Mouse (Mus musculus): ENCODE data around the gene Rnf167. TPM values are rescaled to one million over a fixed set of nuclear protein-coding genes. Genes with fewer than 3 reads are reported as not detected.

Rnf167 gene
- polyA plus RNA-seq, 1 experiment from 2014 or later: 109 TPM

- H3K4me3 ChIP-seq (ENCODE audit: low read length): peak overlapping the region; percentile 83
- WGBS: 2% methylated on average over 16 of the region's 16 CpGs
- H3K4me2 ChIP-seq (replicated peaks; ENCODE audit: low read depth, low read length): peak overlapping the region; percentile 74
- peak overlapping the region; percentile 81 for H3K27ac ChIP-seq (ENCODE audit: low read depth, low read length)
- peak overlapping the region; percentile 82 for H3K9ac ChIP-seq (ENCODE audit: low read depth, low read length)
- peaks cover 10% of the 10 kb centered on the region for H3K4me1 ChIP-seq (ENCODE audit: control insufficient read depth, insufficient read depth, low read length)
- H3K9me3 ChIP-seq (ENCODE audit: control insufficient read depth, low read length): no peaks in the 10 kb centered on the region
- H3K27me3 ChIP-seq (ENCODE audit: control insufficient read depth, insufficient read depth, low read length): no peaks in the 10 kb centered on the region
- peaks cover 31% of the 10 kb centered on the region for H3K36me3 ChIP-seq (ENCODE audit: control insufficient read depth, insufficient read depth, low read length)
- peak; percentile 79 for ATAC-seq (ENCODE audit: low FRiP score, low TSS enrichment)
Observed at GRCm38 (mm10) chr11:70686901-70687566, 40.0 kb downstream of the Rnf167 start.

GRCm38 (mm10) chr11:70687601-70688199 lies 40.7 kb downstream of the Rnf167 start, which contains the start of gene Camta2:
TSS of gene Camta2 (minus strand) at chr11:70688105.
- Histone ChIP-seq H3K4me3 (ENCODE audit: low read length) (peak within 1 kb of the TSS; percentile 83), H3K9ac (ENCODE audit: low read depth, low read length) (peak within 1 kb of the TSS; percentile 82), H3K4me1 (ENCODE audit: control insufficient read depth, insufficient read depth, low read length) (peaks cover 7% of the 10 kb centered on the region; the same call in 1 of the 2 replicates), H3K9me3 (ENCODE audit: control insufficient read depth, low read length) (no peaks in the 10 kb centered on the region), H3K4me2 (replicated peaks; ENCODE audit: low read depth, low read length) (peak within 1 kb of the TSS; percentile 74), H3K27me3 (ENCODE audit: control insufficient read depth, insufficient read depth, low read length) (no peaks in the 10 kb centered on the region), H3K27ac (ENCODE audit: low read depth, low read length) (peak within 1 kb of the TSS; percentile 81), H3K36me3 (ENCODE audit: control insufficient read depth, insufficient read depth, low read length) (peaks cover 26% of the 10 kb centered on the region)
- peak; percentile 91 for ATAC-seq (ENCODE audit: low FRiP score, low TSS enrichment)
- under 1% methylated on average over 51 of the region's 55 CpGs for WGBS

GRCm38 (mm10) chr11:70688372-70688771 lies 41.3 kb downstream of the Rnf167 start:
- peak overlapping the region; percentile 74 for H3K4me2 ChIP-seq (replicated peaks; ENCODE audit: low read depth, low read length)
- no peaks in the 10 kb centered on the region for H3K9me3 ChIP-seq (ENCODE audit: control insufficient read depth, low read length)
- peak overlapping the region; percentile 82 for H3K9ac ChIP-seq (ENCODE audit: low read depth, low read length)
- no peaks in the 10 kb centered on the region for H3K27me3 ChIP-seq (ENCODE audit: control insufficient read depth, insufficient read depth, low read length)
- peaks cover 22% of the 10 kb centered on the region for H3K36me3 ChIP-seq (ENCODE audit: control insufficient read depth, insufficient read depth, low read length)
- 11% methylated on average over 8 of the region's 8 CpGs for WGBS
- ATAC-seq (ENCODE audit: low FRiP score, low TSS enrichment): no peak
- peak overlapping the region; percentile 83 for H3K4me3 ChIP-seq (ENCODE audit: low read length)
- peak overlapping the region; percentile 81 for H3K27ac ChIP-seq (ENCODE audit: low read depth, low read length)
- peaks cover 7% of the 10 kb centered on the region; the same call in 1 of the 2 replicates for H3K4me1 ChIP-seq (ENCODE audit: control insufficient read depth, insufficient read depth, low read length)

- Histone ChIP-seq H3K27me3 (ENCODE audit: control insufficient read depth, insufficient read depth, low read length) (no peaks in the 10 kb centered on the region), H3K9me3 (ENCODE audit: control insufficient read depth, low read length) (no peaks in the 10 kb centered on the region), H3K4me1 (ENCODE audit: control insufficient read depth, insufficient read depth, low read length) (peaks cover 7% of the 10 kb centered on the region; the same call in 1 of the 2 replicates), H3K27ac (ENCODE audit: low read depth, low read length) (no peak overlapping the region), H3K4me3 (ENCODE audit: low read length) (no peak overlapping the region), H3K36me3 (ENCODE audit: control insufficient read depth, insufficient read depth, low read length) (peaks cover 10% of the 10 kb centered on the region), H3K4me2 (replicated peaks; ENCODE audit: low read depth, low read length) (no peak overlapping the region), H3K9ac (ENCODE audit: low read depth, low read length) (no peak overlapping the region)
- 66% methylated on average over 4 of the region's 4 CpGs for WGBS
- ATAC-seq (ENCODE audit: low FRiP score, low TSS enrichment): no peak
Observed at GRCm38 (mm10) chr11:70689578-70689977, 42.5 kb downstream of the Rnf167 start.

GRCm38 (mm10) chr11:70693504-70693903 lies 46.5 kb downstream of the Rnf167 start:
- Histone ChIP-seq H3K4me1 (ENCODE audit: control insufficient read depth, insufficient read depth, low read length) (peaks cover 4% of the 10 kb centered on the region; the same call in 1 of the 2 replicates), H3K27ac (ENCODE audit: low read depth, low read length) (no peak overlapping the region), H3K9me3 (ENCODE audit: control insufficient read depth, low read length) (no peaks in the 10 kb centered on the region), H3K36me3 (ENCODE audit: control insufficient read depth, insufficient read depth, low read length) (no peaks in the 10 kb centered on the region), H3K4me2 (replicated peaks; ENCODE audit: low read depth, low read length) (no peak overlapping the region), H3K4me3 (ENCODE audit: low read length) (no peak overlapping the region), H3K27me3 (ENCODE audit: control insufficient read depth, insufficient read depth, low read length) (no peaks in the 10 kb centered on the region), H3K9ac (ENCODE audit: low read depth, low read length) (no peak overlapping the region)
- ATAC-seq (ENCODE audit: low FRiP score, low TSS enrichment): no peak
- WGBS: 81% methylated on average over 3 of the region's 3 CpGs

- ATAC-seq (ENCODE audit: low FRiP score, low TSS enrichment): no peak
- 76% methylated on average over 3 of the region's 3 CpGs for WGBS
- Histone ChIP-seq H3K4me2 (replicated peaks; ENCODE audit: low read depth, low read length) (no peak overlapping the region), H3K27ac (ENCODE audit: low read depth, low read length) (no peak overlapping the region), H3K9ac (ENCODE audit: low read depth, low read length) (no peak overlapping the region), H3K9me3 (ENCODE audit: control insufficient read depth, low read length) (no peaks in the 10 kb centered on the region), H3K27me3 (ENCODE audit: control insufficient read depth, insufficient read depth, low read length) (no peaks in the 10 kb centered on the region), H3K4me1 (ENCODE audit: control insufficient read depth, insufficient read depth, low read length) (peaks cover 12% of the 10 kb centered on the region), H3K36me3 (ENCODE audit: control insufficient read depth, insufficient read depth, low read length) (no peaks in the 10 kb centered on the region), H3K4me3 (ENCODE audit: low read length) (no peak overlapping the region)
Observed at GRCm38 (mm10) chr11:70697376-70697775, 50.3 kb downstream of the Rnf167 start.

- ATAC-seq (ENCODE audit: low FRiP score, low TSS enrichment): no peak
- no peak overlapping the region for H3K9ac ChIP-seq (ENCODE audit: low read depth, low read length)
- H3K36me3 ChIP-seq (ENCODE audit: control insufficient read depth, insufficient read depth, low read length): peaks cover 8% of the 10 kb centered on the region; the same call in 1 of the 2 replicates
- WGBS: 74% methylated on average over 2 of the region's 2 CpGs
- no peaks in the 10 kb centered on the region for H3K27me3 ChIP-seq (ENCODE audit: control insufficient read depth, insufficient read depth, low read length)
- no peak overlapping the region for H3K4me2 ChIP-seq (replicated peaks; ENCODE audit: low read depth, low read length)
- H3K4me1 ChIP-seq (ENCODE audit: control insufficient read depth, insufficient read depth, low read length): peaks cover 16% of the 10 kb centered on the region
- H3K4me3 ChIP-seq (ENCODE audit: low read length): no peak overlapping the region
- H3K27ac ChIP-seq (ENCODE audit: low read depth, low read length): no peak overlapping the region
- H3K9me3 ChIP-seq (ENCODE audit: control insufficient read depth, low read length): no peaks in the 10 kb centered on the region
Observed at GRCm38 (mm10) chr11:70699051-70699450, 52.0 kb downstream of the Rnf167 start.

- Histone ChIP-seq H3K36me3 (ENCODE audit: control insufficient read depth, insufficient read depth, low read length) (peaks cover 17% of the 10 kb centered on the region; the same call in 1 of the 2 replicates), H3K9me3 (ENCODE audit: control insufficient read depth, low read length) (no peaks in the 10 kb centered on the region), H3K4me2 (replicated peaks; ENCODE audit: low read depth, low read length) (peak within 1 kb of the TSS; percentile 66), H3K4me3 (ENCODE audit: low read length) (peak within 1 kb of the TSS; percentile 93), H3K27ac (ENCODE audit: low read depth, low read length) (peak within 1 kb of the TSS; percentile 95), H3K4me1 (ENCODE audit: control insufficient read depth, insufficient read depth, low read length) (peaks cover 16% of the 10 kb centered on the region), H3K27me3 (ENCODE audit: control insufficient read depth, insufficient read depth, low read length) (no peaks in the 10 kb centered on the region), H3K9ac (ENCODE audit: low read depth, low read length) (peak within 1 kb of the TSS; percentile 92)
- peak; percentile 95 for ATAC-seq (ENCODE audit: low FRiP score, low TSS enrichment)
- under 1% methylated on average over 64 of the region's 69 CpGs for WGBS
Observed at GRCm38 (mm10) chr11:70699722-70700556, 52.9 kb downstream of the Rnf167 start, which contains the start of the genes Inca1 and Kif1c. TSS of gene Inca1 (minus strand) at chr11:70700155. TSS of gene Kif1c (plus strand) at chr11:70700548.
